Mouse (Mus musculus) thymus, postnatal 25 days (tissue): ENCODE measurements around the gene Cntnap5c.

Experiments used
- DNase-seq: peaks from one replicate; pipeline ENCODE4 v3.0.0; 2022

The Cntnap5c gene

DNA sequence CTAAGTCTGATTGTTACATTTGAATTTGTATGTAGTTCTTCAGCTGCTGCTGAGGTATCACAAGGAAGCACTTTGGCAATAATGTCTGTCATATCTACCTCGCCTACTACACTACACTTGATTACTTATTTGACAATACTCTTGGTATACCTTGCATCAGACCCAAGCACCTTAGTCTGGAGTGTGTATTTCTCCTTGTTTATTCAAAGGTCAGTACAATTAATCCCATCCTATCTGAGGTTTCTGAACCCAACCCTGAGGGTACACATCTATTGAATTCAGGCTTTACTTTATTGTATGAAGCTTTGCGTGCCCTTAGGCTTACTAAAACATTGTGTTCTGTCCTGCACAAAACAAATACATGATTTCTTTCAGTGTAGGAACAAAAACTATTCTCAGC, 235.1 kb downstream of the Cntnap5c start:
- DNase-seq, result no peak

DNA sequence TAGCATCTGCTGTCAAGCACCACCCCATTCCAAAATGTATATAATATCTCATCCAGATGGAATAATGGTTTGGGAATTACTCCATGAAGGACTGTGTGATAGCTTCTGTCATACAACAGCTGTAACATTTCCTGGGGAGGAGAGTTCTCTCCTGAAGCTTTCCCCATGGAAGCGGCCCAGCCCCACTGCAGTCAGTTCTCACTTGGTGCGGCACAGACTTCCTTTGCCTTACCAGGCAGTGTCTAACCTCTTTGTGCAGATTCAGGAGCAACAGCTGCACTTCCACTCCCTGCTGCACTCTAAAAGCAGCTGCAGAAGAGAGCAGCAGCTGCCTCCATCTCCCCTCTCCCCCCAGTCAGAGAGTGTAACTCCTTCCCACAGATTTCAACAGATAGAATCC, 271.8 kb downstream of the Cntnap5c start:
- DNase-seq, result no peak

DNA sequence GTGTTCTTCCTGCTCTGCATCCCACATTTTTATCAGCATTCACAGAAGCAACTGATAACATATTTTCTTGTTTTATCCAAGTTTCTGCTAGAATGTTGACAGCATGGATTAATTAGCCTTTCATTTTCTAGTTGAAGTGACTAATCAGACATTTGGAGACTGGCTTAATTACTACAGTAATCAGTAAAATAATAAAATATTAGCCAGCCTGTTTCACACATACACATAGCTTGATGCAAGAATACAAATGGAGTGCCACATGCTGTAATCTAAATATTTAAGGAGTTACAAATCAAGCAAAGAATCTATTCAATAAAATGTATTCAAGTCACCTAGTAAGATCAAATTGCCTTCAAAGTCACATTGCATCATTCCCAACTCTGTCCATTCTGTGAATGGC, 275.8 kb downstream of the Cntnap5c start:
- no peak for DNase-seq

DNA sequence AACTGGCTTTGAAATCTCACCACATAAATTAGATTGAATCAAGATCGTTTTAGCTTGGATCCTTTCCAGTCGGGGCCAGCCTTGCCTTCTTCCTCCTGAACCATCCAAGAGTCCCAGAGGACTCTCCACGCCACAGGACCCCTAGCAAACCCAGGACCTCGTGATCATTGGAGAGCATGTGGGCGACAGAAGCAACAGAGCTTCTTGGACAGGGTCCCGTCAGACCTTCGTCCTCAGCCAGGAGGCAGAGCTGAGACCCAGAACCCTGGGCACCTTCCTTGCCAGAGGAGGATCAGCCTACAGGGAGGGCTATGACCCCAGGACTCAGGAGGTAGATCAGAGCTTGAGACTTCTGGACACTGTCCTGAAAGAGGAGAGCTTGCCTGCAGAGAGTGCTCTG, 300.5 kb downstream of the Cntnap5c start:
- DNase-seq, result no peak

DNA sequence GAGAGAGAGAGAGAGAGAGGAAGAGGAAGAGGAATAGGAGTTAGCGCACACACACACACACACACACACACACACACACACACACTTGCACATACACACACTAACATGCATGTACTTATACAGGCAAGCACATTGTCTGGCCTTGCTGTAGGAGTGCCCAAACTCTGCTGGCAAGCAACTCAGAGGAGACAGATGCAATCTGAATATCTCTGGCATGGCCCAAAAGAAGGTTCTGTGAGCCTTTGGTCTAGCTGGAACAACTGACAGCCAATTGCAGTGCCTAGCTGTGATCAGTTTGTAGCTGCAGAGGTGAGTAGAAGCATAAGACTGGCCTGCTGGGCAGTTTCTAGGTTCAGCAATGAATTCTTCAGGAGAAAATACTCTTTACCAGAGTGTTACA, 313.3 kb downstream of the Cntnap5c start:
- no peak for DNase-seq

DNA sequence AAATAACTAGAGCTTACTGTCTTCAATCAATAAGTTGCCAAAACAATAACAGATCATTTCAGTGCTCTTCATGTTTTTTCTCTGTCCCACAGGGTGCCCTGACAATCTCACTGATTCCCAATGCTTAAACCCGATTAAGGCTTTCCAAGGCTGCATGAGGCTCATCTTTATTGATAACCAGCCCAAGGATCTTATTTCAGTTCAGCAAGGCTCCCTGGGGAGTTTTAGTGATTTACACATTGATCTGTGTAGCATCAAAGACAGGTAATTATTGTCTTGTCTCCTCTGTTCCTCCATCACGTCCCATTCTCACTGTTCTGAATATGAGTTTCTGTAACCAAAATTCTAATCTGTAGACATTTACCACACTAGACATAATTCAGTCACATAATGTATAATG, 335.1 kb downstream of the Cntnap5c start:
- no peak for DNase-seq

DNA sequence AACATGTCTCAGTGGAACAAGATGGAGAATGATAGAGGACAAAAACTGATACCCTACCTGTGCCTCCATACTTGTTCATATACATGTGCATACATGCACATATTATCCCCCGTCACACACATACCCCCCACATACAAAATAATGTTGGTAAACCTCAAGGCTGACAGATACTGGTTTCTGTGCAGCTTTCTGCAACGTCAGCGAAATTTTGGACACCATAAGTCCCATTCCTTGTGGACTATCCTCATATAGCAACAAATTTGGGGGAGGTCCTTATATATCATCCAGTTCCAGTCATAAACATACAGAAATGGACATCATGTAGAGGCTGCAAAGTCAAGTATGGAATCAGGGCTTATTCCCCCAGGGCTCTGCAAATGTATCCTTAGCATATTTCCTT, 338.5 kb downstream of the Cntnap5c start:
- DNase-seq, result no peak

DNA sequence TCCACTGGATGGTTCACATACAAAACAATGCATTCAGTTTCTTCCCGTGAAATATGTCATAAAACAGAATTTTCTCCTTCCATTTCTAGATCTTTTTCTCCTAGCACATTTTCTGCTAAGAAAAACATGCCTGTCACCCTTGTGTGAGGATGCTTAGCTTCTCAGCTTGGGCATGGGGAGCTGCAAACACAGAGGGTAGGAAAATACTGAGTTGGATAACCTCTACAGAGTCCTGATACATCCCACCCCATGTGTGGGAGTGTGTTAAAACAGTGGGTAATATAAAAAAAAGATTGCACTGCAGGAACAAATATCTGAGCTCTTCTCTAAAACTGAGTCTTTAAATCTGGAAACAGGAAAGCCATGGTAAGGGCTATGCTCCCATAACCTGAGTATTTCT, 339.0 kb downstream of the Cntnap5c start:
- no peak for DNase-seq

DNA sequence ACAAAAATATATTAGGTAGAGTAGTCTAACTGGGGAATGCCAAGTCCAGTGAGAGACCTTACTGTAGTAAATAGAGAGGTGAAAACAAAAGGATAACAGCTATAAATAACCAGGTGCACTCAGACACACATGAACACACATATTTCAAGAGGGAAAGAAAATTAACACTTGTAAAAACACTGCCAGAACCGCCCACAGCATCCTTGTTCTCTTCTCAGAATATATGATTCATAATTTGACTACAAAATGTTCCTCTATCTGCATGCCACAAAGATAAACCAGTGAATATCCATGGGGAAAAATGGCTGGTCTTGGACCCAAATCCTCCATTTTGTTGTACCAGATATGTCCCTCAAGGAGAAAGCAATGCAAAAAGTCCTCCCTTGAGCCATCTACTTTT, 417.8 kb downstream of the Cntnap5c start:
- DNase-seq, result no peak

DNA sequence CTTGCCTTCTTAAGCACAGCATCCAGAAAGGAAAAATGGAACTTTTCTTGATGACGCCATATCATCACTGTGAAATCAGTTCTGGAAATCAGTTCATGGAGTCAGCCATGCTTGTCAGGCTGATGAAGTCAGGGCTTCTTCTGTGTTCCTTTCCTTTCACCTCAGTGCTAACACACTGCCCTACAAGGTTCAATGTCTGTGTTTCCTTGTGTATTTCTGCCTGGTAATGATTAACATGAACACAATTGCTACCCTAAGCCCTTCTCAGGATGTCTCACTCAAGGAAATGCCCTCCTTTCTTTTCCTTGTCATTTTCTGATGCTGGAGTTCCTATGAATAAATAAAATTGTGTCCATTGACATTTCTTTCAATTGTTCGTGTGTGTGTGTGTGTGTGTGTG, 431.8 kb downstream of the Cntnap5c start:
- no peak for DNase-seq

DNA sequence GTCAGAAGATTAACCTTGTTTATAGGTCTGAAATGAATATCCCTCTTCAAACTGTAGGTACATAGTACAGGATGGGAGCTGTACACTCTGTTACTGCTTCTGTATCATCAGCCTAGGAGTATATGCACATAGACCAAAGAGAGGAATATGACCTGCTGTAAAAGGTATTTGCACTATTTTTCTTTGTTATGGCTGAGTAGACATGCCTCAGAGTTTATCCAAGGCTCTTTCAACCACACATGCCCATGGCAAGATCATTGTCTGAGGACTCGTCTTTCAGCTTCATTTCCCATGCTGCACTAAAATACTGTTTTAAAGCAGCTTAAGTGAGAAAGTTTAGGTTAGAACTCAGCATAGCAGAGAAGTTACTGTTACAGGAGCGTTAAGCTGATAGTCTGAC, 498.7 kb downstream of the Cntnap5c start:
- DNase-seq, result no peak

DNA sequence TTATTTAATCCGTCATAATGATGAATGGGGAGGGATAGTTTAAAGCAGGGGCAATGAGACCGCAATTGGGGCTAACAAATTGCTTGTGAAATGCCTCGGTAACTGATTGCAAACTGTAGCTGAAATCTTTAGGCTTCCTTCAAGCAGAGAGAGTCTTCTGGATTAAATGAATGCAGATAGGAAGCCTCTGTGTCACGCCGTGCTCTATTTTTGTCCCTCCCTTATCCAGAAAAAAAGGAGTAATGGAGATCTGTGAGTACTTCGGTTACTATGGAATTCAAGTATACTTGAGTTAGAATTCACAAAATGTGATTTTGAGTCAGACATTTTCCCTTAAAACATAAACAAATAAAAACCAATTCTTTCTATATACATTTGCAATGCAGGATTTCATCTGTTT, 581.9 kb downstream of the Cntnap5c start:
- no peak for DNase-seq

DNA sequence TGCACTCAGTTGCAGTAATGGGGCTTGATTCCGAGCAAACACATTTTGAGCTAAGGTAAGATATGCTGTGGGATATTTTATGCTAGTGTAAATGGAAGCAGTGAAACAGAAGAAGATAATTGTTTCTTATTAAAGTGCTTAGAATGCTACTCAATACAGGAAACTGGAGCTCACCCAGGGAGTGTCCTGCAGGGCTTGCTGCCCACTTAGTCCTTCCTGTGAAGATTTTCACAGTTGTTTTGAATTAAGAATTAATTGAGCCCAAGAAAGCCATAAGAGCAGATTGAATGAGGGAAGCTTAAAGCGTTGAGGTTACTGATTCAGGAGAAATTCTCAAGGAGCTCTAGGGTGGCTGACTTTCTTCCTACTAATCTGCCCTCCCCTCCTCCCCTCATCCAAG, 586.9 kb downstream of the Cntnap5c start:
- DNase-seq, result no peak

DNA sequence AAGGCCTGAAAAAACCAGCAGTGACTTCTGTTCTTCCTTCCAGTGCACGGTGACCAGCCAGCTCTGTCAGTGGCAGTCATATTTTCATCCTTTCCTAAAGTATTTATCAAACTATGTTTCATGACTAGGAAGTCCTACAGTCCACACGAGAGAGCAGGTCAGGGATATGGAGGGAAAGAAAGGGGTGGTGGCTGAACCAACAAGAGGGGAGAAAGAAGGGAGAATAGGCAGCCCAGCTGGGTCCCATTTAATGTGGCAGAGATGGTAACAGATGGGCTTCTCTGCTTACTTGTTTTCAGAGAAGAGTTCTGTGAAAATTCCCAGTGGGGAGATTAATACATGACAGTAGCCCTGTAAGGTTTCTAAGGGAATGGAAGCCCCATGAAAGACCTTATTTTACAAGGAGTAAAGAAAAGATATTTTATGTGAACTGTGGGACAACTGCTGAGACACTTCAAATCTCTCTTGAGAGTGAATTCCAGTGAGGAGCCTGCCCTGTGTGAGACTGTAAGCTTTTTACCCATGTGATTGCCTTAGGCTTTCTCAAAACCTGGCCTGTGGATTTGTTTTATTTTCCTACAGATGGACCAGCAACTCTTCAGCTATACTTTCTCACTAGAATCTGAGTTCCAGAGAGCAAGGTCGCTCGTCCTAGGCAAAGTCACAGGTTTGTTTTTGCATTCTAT, 594.4 kb downstream of the Cntnap5c start:
- no peak for DNase-seq

DNA sequence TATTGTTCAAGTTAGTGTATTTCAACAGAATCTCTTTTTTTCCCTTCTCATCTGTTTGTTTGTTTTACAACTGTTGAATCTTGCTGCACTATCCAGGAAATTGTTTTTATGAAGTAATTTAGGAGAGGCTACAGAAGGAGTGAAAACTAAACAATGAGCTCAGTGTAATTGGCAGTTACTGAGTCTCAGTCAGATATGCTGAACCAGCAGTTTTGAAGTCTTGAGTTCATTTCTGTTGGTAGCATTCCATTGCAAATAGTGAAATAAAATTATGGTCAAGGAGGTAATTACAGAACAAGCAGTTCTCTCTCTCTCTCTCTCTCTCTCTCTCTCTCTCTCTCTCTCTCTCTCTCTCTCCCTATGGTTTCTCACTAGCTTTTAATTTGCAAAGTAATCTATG, 600.7 kb downstream of the Cntnap5c start:
- DNase-seq, result no peak

DNA sequence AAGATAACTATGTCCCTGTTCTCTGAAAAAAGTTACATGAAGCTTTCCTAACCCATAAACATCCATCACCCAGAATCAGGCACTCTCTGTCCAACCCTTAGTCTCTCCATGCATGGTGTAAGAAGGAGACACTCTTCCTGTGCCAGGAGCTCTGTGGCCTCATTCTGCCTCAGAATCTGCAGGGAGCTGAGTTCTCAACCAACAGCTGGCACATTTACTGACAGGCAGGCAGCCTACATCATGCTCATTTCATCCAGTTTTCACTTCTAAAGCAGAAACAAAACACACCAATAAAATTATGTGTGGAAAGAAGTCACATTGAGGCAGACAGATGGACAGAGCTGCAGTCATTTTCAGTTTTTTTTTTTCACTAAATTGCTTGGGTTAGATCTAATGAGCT, 638.4 kb downstream of the Cntnap5c start:
- DNase-seq, result no peak

DNA sequence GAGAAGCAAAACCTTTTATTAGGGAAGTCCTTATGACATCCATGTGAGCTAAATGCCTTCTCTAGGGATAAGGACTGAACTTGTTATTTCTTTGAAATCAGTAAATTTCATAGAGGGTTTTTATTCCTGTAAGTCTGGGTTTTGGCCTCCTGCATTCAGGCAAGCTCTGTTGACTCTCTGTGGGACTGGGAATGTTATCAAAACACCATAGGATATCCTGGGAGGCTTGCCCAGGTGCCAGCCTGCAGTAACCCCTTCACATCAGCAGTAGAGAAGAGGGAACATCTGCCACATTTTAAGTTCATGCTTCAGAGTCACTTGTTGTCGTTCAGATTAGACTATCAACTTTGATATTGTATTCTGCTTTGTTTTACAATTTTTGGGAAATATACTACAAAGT, 639.4 kb downstream of the Cntnap5c start:
- no peak for DNase-seq

DNA sequence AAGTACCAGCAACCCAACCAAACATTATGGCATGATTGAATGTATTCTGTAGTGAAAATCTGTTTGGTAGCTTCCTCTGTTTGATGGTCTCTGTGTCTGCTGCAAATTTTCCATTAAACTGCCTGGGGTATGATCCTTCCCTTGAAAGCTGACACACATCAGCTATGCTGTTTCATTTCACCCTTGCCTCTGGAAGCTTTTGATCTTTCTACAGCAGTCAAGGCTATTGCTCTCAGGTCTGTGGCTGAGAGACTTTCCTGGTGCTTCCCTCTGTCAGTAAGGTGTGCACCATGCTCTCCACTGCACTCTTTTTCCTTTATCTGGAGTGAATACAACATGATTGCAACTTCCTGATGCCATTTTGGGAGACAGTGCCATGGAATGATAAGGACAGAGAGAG, 668.1 kb downstream of the Cntnap5c start:
- DNase-seq, result no peak
